In the genomic region with DNA sequence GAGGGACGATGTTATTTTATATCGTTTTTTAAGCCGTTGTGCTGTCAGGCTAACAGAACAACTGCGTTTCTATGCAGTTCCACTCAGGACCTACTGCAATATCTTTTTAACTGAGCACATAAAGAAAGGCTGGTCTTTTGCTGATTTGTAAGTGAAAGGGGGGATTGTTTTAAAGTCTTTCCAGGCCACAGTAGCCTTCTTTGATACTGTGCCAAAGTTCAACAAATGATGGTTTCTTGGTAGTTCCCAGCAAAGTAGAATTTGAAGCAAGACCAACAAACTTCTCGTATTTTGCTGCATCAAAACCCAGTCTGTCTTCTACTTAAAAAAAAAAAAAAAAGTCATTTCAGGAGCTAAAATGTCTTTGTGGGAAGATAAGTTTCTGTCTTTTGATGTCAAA, we compare ENCODE assay signal across 31 mouse cellular contexts.
DNase-seq lines count a peak whose midpoint lies in the region; ATAC-seq and TF ChIP-seq lines count a peak whose summit lies in the region.
"Had no signal": no experiment of that assay in that cellular context is flagged by ENCODE, and none has a peak within 500 bp of the region (broad histone marks: within the 10 kb centered on the region; RNA-seq: fewer than 3 reads in every experiment).

No protein-coding gene starts in this region.

- DNase-seq in hindbrain, embryonic 14.5 days (ENCODE audit: low spot score) = no peak
- DNase-seq in hindbrain, embryonic 10.5 days (ENCODE audit: low spot score) = no peak
- peak; percentile 22 for DNase-seq in lung, embryonic 14.5 days
- DNase-seq in lung, postnatal 36 days = no peak
- DNase-seq in brain, embryonic 14.5 days (ENCODE audit: low read depth) = peak; percentile 81
- peak; percentile 29 for DNase-seq in fibroblast of lung, adult 2 months (ENCODE audit: low read depth)
- DNase-seq in lung, postnatal 10 days = no peak
- DNase-seq: adrenal gland, adult 2 months; adrenal gland, postnatal 36 days; B cell, adult 2 months; cerebellum, adult 11 months; cerebellum, adult 9-10 months; cerebellum, postnatal 36 days; gastrocnemius, postnatal 10 days; heart, postnatal 10 days; kidney, adult 18-20 months; kidney, postnatal 25 days; liver; lung, adult 2 months; right cerebral cortex, adult 18-20 months; thymus, adult 18-20 months; thymus, postnatal 25 days had no signal

- WGBS in hindbrain, embryonic 14.5 days = 61% methylated on average over 5 of the region's 5 CpGs
- WGBS in hindbrain, embryonic 10.5 days = 76% methylated on average over 5 of the region's 5 CpGs
- 63% methylated on average over 5 of the region's 5 CpGs for WGBS in lung, embryonic 14.5 days

- no peak for TF ChIP-seq POLR2A in brain, embryonic 14.5 days (IDR thresholded peaks at IDR 0.05; ENCODE audit: borderline replicate concordance, extremely low read depth, insufficient read depth, insufficient read length, poor library complexity, severe bottlenecking)

- H3K27me3 ChIP-seq in hindbrain, embryonic 14.5 days (ENCODE audit: control insufficient read depth, insufficient read depth, low read length) = no peaks in the 10 kb centered on the region
- no peaks in the 10 kb centered on the region for H3K27me3 ChIP-seq in hindbrain, embryonic 10.5 days (ENCODE audit: insufficient read depth, poor library complexity, severe bottlenecking)
- no peaks in the 10 kb centered on the region for H3K27me3 ChIP-seq in lung, embryonic 14.5 days (ENCODE audit: insufficient read depth, low read length)
- H3K27me3 ChIP-seq: embryonic facial prominence, embryonic 12.5 days; kidney, embryonic 15.5 days had no signal

- no peaks in the 10 kb centered on the region for H3K9me3 ChIP-seq in hindbrain, embryonic 14.5 days (ENCODE audit: control insufficient read depth, low read length)
- H3K9me3 ChIP-seq in hindbrain, embryonic 10.5 days = no peaks in the 10 kb centered on the region
- H3K9me3 ChIP-seq in lung, embryonic 14.5 days (ENCODE audit: low read depth, low read length) = no peaks in the 10 kb centered on the region
- H3K9me3 ChIP-seq: embryonic facial prominence, embryonic 12.5 days; heart, embryonic 13.5 days; kidney, embryonic 15.5 days had no signal

- no peak overlapping the region for H3K9ac ChIP-seq in hindbrain, embryonic 14.5 days
- H3K9ac ChIP-seq in lung, embryonic 14.5 days = no peak overlapping the region
- H3K9ac ChIP-seq: embryonic facial prominence, embryonic 12.5 days; heart, embryonic 13.5 days; kidney, embryonic 15.5 days; liver, embryonic 14.5 days had no signal

- ATAC-seq in hindbrain, embryonic 14.5 days (ENCODE audit: low FRiP score) = no peak
- ATAC-seq in lung, embryonic 14.5 days (ENCODE audit: insufficient read depth) = no peak
- ATAC-seq: activated CD4-positive, CD25-positive, alpha-beta regulatory T cell, adult 4 months; inflammation-experienced regulatory T-cells, adult 6 months had no signal

- TF ChIP-seq CTCF in lung, embryonic 14.5 days (IDR thresholded peaks at IDR 0.05; ENCODE audit: low read depth) = no peak
- no peak for TF ChIP-seq CTCF in brain, embryonic 14.5 days (IDR thresholded peaks at IDR 0.05; ENCODE audit: borderline replicate concordance, extremely low read depth, insufficient read depth, insufficient read length)

- no peak overlapping the region for H3K4me3 ChIP-seq in hindbrain, embryonic 14.5 days (replicated peaks; ENCODE audit: low read length)
- H3K4me3 ChIP-seq in hindbrain, embryonic 10.5 days = no peak overlapping the region
- no peak overlapping the region for H3K4me3 ChIP-seq in lung, embryonic 14.5 days (ENCODE audit: low read depth, low read length)
- H3K4me3 ChIP-seq: embryonic facial prominence, embryonic 12.5 days; erythroblast, embryonic 14.5 days; heart, embryonic 13.5 days; kidney, embryonic 15.5 days had no signal

- H3K4me1 ChIP-seq in hindbrain, embryonic 14.5 days (replicated peaks; ENCODE audit: control insufficient read depth, insufficient read depth, low read length) = 0 out of 2 replicates have a peak, but pooled peaks cover 3% of the 10 kb centered on the region
- H3K4me1 ChIP-seq in hindbrain, embryonic 10.5 days (replicated peaks) = peaks cover 2% of the 10 kb centered on the region; the same call in 1 of the 2 replicates
- H3K4me1 ChIP-seq in lung, embryonic 14.5 days (ENCODE audit: insufficient read depth) = no peaks in the 10 kb centered on the region
- H3K4me1 ChIP-seq: kidney, embryonic 15.5 days had no signal

- H3K27ac ChIP-seq in hindbrain, embryonic 14.5 days = 0 out of 2 replicates have a peak overlapping the region, but pooled peaks have one; percentile 5
- H3K27ac ChIP-seq in hindbrain, embryonic 10.5 days = no peak overlapping the region
- H3K27ac ChIP-seq in lung, embryonic 14.5 days (ENCODE audit: low read depth) = no peak overlapping the region
- H3K27ac ChIP-seq: embryonic facial prominence, embryonic 12.5 days; heart, embryonic 13.5 days; kidney, embryonic 15.5 days; liver, embryonic 14.5 days; stomach, postnatal 0 days had no signal

- no peak overlapping the region for H3K4me2 ChIP-seq in hindbrain, embryonic 14.5 days (replicated peaks)
- H3K4me2 ChIP-seq in lung, embryonic 14.5 days = no peak overlapping the region
- H3K4me2 ChIP-seq: embryonic facial prominence, embryonic 12.5 days; heart, embryonic 13.5 days; kidney, embryonic 15.5 days; midbrain, embryonic 11.5 days had no signal

- no peaks in the 10 kb centered on the region for H3K36me3 ChIP-seq in hindbrain, embryonic 14.5 days (replicated peaks; ENCODE audit: control insufficient read depth, insufficient read depth)
- no peaks in the 10 kb centered on the region for H3K36me3 ChIP-seq in hindbrain, embryonic 10.5 days
- no peaks in the 10 kb centered on the region for H3K36me3 ChIP-seq in lung, embryonic 14.5 days (ENCODE audit: insufficient read depth)
- H3K36me3 ChIP-seq: embryonic facial prominence, embryonic 12.5 days; heart, embryonic 13.5 days; kidney, embryonic 15.5 days had no signal

Comparison
In these comparisons a context has a peak if more than half of its experiments do, and no peak if none do; other contexts are left out.
1. DNase-seq: peak in lung, embryonic 14.5 days (single experiment), brain, embryonic 14.5 days (single experiment) and fibroblast of lung, adult 2 months (single experiment); none in hindbrain, embryonic 14.5 days (single experiment), hindbrain, embryonic 10.5 days (single experiment), lung, postnatal 36 days (single experiment) and lung, postnatal 10 days (single experiment).